Mouse (Mus musculus) hindlimb bud, embryonic 11.5 days (tissue): Measurements from ENCODE around the gene Pfkfb1.

ENCODE experiments used
- DNase-seq: peaks from one replicate; pipeline ENCODE4 v3.0.0-alpha.2; 2012; ENCODE audit warnings: low read depth, low spot score; ENCODE audit errors: extremely low spot score

Pfkfb1 gene

GRCm38 (mm10) chrX:150588023-150588764 is at the start of gene Pfkfb1:
Gene Pfkfb1 (plus strand): TSS chrX:150588229.
- DNase-seq = no peak

GRCm38 (mm10) chrX:150540111-150540510 is 47.9 kb upstream of the Pfkfb1 start:
- DNase-seq = no peak

GRCm38 (mm10) chrX:150541684-150542083 is 46.3 kb upstream of the Pfkfb1 start:
- DNase-seq = no peak

- DNase-seq = no peak
Measured at GRCm38 (mm10) chrX:150547239-150547638, 40.8 kb upstream of the Pfkfb1 start, which contains the start of gene Alas2. Gene Alas2 (plus strand): TSS chrX:150547375.

- DNase-seq = no peak
Measured at GRCm38 (mm10) chrX:150549639-150550038, 38.4 kb upstream of the Pfkfb1 start.

- no peak for DNase-seq
Measured at GRCm38 (mm10) chrX:150551986-150552385, 36.0 kb upstream of the Pfkfb1 start.

GRCm38 (mm10) chrX:150554032-150554431 is 34.0 kb upstream of the Pfkfb1 start:
- no peak for DNase-seq

- no peak for DNase-seq
Measured at GRCm38 (mm10) chrX:150564644-150565357, 23.2 kb upstream of the Pfkfb1 start.

GRCm38 (mm10) chrX:150581921-150582320 is 6.1 kb upstream of the Pfkfb1 start:
- DNase-seq = no peak

- DNase-seq = no peak
Measured at GRCm38 (mm10) chrX:150585116-150585515, 2.9 kb upstream of the Pfkfb1 start.

- no peak for DNase-seq
Measured at GRCm38 (mm10) chrX:150589696-150590095, 1.7 kb downstream of the Pfkfb1 start, which contains the start of gene Apex2. Gene Apex2 (minus strand): TSS chrX:150589868.

GRCm38 (mm10) chrX:150593266-150594035 is 5.4 kb downstream of the Pfkfb1 start:
- DNase-seq = no peak

GRCm38 (mm10) chrX:150594176-150594575 is 6.1 kb downstream of the Pfkfb1 start:
- DNase-seq = no peak

GRCm38 (mm10) chrX:150595016-150595760 is 7.2 kb downstream of the Pfkfb1 start:
- no peak for DNase-seq

GRCm38 (mm10) chrX:150598882-150599281 is 10.9 kb downstream of the Pfkfb1 start:
- DNase-seq = no peak

GRCm38 (mm10) chrX:150636421-150636820 is 48.4 kb downstream of the Pfkfb1 start:
- DNase-seq = no peak

- no peak for DNase-seq
Measured at GRCm38 (mm10) chrX:150656122-150656907, 68.3 kb downstream of the Pfkfb1 start.

- DNase-seq = peak; percentile 12
Measured at GRCm38 (mm10) chrX:150656908-150657796, 69.1 kb downstream of the Pfkfb1 start, which contains the start of gene Tro. Gene Tro (minus strand): TSS chrX:150657583.

- DNase-seq = no peak
Measured at GRCm38 (mm10) chrX:150657797-150658118, 69.7 kb downstream of the Pfkfb1 start.
